Mouse (Mus musculus): ENCODE measurements around the gene Olfr24.
A peak's percentile ranks its signal among the peaks of the same experiment; 100 is the strongest.
"Not testable (repeated sequence)": the region's sequence is repeated elsewhere in the genome, so short reads cannot be mapped to it uniquely, and the experiment has no call there.

Gene Olfr24

GRCm38 (mm10) chr9:18763896-18764295 is at the start of gene Olfr24:
Gene Olfr24 (minus strand): TSS chr9:18763996.
- no peak for DNase-seq

GRCm38 (mm10) chr9:18785316-18785715 is 21.5 kb upstream of the Olfr24 start:
- no peak for DNase-seq

GRCm38 (mm10) chr9:18779476-18779875 is 15.7 kb upstream of the Olfr24 start:
- DNase-seq, result peak; percentile 77

DNA sequence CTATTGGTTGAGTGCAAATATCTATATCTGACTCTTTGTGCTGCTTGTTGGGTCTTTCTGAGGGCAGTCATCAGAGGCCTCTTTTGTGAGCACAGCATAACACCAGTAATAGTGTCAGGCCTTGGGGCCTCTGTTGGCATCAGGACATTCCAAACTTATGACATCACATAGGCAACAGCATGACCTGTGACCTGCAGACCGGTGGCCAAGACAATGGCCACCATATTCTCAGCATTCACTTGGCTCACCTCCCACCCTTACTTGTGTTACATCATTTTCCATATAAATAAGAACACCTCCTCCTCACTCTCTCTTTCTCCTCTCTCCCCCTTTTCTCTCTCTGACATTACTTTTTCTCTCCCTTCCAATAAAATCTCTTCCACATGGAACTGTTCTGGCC is 15.2 kb upstream of the Olfr24 start:
- DNase-seq, result peak; percentile 16 to 35

- no peak for DNase-seq
Observed at GRCm38 (mm10) chr9:18755595-18755994, 8.2 kb downstream of the Olfr24 start.

- DNase-seq, result peak; percentile 8 to 15
Observed at GRCm38 (mm10) chr9:18744639-18745038, 19.2 kb downstream of the Olfr24 start.

DNA sequence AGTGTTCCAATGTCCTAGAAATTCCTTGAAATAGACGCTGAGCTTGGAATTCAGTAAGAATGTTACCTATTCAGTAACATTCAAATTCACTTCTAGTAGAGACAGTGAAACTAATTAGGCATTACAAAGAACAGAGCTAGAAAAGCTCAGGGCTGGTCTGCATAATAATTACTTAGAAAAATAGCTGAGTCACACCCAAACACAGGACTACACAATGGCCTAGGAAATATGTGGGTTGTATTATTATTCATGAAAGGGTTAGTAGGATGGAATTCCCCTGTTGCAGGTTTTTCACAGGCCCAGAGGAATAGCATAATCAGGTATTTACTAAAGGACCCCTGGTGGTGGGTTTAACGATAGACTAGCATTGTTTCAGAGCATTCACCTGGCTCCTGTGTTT is 29.6 kb downstream of the Olfr24 start:
- DNase-seq, result not testable (repeated sequence)

GRCm38 (mm10) chr9:18722712-18723099 is 41.1 kb downstream of the Olfr24 start:
- DNase-seq, result no peak

DNA sequence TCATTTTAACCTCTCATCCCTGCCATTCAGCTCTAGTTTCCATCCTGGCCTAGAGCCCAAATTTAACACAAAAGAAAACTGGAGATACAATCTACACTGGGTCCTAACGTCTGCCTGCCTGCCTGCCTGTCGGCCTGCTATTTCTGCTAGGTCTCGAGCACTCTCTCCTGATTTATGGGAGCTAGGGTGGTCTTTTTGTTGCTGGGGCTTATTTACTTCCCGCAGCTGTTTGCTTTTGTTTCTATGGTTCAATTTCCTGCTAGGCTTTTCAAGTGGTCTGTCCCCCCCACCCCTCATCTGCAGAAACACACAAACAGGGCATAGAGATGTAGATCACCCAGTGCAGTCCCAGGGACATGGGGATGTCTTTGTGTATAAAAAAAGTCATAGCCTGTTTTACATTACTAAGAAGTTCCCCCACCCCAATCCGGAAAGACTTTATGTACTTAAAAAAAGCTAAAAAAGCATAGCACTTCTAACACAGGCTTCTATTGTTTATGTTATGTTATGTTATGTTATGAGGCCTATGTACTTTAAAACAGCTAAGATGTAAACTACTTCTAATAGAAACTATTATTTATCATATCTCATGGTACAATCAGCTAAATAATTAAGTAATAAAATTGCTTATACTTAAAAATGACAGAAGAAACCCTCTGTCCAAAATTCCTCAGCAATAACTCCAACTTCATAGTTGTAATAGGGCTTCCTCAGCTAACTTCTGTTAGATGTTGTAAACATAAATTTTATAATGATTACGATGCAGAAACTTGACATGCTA is 41.7 kb downstream of the Olfr24 start:
- DNase-seq, result no peak

DNA sequence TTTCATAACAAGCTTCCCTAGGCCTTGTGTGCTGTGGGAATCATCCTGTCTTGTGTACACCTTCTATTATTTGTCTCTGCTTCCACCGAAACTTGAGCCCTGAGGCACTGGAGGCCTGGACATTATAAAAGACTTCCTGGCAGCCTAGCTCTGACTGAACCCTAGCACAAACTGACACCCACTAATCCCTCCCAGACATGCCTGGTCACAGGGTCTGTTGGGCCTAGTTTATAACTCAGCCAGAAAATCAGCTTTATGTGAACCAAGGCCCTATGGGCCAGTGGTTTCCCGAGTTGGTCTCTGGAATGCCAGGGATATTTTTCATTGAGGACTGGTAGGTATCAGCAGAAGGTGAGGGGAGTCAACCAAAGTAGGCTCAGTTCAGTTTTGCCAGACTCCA is 42.8 kb downstream of the Olfr24 start:
- no peak for DNase-seq

DNA sequence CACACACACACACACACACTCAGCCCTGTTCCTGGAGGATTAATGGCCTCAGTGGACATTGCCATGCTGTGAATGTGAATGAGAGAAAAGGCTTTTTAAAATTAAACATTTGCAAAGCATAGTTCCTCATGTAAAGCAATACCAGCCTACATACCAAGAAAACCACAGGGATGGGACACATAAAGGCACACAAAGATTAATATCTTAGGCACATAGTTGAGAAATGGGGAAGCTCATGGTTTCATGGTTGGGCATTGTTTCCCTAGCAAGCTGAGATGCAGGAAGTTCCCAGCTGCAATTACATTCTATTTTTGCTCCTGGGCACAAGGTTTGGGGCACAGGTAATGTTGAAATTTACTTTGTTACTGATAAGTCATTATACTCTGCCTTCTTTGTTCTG is 58.2 kb downstream of the Olfr24 start:
- no peak for DNase-seq

All from cerebellum, postnatal 14 days (tissue).